Mouse (Mus musculus) lung, postnatal 14 days (tissue): ENCODE measurements at regions not wholly inside any gene's neighbourhood (a gene's known extent, or its start where the extent isn't known, plus 50 kb on each side); places are given as distances from the start of the nearest gene placed in this dataset.

Source experiments
- DNase-seq: peaks from one replicate; pipeline ENCODE4 v3.0.0; 2021

DNA sequence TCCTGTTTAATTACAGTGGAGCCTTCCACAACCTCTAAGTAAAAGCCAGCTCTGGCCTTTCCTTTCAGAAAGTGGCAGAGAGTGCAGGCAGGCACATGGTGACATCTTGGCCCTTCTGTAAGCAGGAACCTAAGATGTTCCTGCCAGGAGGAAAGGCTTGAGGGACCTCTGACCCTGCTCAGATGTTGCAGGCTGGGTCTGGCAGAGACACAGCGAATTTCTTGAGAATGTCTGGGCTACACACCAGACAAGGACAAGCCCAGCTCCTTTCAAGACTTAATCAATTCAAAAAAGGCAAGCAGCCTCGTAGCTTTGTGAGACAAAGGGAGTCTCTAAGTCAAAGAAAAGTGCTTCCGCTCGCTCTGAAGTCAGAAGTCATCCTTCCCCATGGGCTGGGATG lies 79.2 kb upstream of the 4930583I09Rik start:
- DNase-seq: peak; percentile 11

DNA sequence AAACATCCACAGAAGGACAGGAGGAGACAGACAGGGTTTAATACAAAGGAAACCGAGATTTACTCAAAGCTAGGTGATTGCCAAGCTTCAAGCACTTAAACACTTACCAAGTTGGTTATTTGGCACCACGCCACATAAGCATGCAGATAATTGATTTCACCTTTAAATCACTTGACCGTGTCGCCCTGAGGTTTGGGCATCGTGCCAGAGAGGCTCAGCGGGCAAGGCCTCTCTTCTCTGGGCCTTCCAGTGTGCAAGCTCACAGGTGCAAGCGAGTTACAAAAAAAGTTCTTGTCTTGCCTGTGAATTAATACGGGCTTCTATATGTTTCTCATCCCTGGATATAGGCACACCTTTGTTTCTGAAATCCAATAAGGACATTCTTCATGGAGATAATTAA lies 78.4 kb upstream of the 4930583I09Rik start:
- peak; percentile 38 for DNase-seq

DNA sequence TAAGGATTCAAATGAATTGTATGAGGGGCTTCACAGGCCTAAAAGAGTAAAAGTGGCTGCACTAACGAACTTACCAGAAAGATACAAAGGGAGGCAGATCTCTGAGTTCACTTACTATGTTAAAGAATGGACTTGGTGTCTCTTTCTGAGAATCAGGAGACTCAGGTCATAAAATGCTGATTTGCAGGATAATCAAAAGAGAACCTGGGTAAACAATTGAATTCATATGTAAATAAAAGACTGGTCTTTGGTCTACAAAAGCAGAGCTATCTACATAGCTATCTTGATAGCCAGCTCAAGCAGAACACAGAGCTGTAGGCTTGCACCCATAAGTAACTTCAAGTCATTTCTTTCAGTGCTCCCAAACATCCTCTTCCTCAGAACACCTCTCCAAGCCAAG lies 72.8 kb upstream of the 4930583I09Rik start:
- DNase-seq: no peak

DNA sequence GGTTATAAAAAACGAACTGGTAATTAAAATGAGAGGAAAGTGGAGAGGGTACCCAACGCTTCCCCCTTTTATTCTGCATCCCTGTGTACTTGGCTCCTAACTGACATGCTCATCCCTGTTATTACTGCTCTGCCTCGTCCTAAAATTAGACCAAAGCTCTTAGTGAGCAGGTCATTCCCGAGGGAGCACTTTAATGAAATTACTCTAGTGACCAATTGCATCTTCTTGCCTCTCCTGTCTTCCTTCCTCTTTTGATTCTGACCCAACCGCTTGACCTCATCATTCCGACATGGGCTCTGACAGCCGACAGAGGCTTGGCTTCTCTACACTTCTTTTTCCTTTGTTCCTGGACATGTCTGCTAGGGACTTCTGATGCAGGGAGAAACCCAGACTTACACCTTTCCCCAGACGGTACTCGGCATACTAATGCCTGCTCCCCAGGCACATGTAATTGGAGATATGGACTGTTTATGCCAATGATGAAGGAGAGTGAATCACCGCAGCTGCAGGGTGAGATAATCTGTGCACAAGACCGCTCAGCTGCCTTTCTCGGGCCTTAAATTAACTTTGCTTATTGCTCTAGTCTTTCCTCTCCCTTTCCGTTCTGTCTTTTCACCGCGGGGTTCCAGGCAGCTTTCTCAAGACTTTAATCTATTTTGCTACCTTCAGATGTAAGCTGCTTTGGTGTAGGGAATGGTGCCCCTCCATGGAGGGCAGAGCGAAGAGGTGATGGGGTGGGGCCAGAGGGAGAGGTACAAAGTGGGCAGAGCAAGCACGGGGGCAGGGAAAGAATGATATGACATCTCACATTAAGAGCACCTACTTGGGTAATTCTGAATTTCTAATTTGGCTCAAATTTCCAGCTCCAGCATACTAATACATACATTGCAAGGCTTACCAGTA lies 66.1 kb upstream of the 4930583I09Rik start:
- no peak for DNase-seq

DNA sequence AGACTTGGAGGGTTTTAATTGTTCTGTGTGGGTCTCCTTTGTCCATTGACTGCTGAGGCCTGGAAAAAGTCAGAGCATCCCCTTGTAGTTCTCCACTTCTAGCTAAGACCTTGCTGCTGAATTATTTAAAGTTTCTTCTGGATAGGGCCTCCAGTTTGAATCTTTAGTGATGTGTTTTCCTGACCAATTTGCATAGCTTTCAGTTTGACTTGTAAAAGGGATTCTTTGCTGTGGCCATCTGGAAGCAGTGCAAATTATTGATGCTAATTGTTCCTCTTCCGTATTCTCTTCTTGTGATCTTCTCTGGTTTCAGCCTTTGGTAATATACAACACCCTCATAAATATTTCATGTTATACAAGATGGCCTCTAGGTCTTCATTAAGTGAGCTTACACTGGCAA lies 61.6 kb upstream of the 4930583I09Rik start:
- DNase-seq: no peak

DNA sequence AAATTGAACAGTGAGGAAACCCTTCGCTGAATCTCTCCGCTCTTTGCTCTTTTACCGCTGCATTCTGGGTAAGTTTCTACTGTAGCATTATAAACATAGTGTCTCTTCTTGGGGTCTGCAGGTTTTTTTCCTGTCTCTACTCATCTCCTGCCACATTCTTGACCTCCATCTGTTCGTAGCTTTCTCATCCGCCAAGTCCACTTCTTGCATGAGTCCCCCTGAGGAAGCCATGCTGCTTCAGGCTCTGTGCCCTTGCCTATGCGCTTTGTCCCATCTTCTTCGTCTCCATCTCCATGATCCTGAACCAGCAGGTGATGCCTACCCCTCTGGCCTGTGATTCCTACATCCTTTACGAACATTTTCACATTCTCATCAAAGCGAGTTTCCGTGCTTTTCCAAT lies 60.0 kb upstream of the 4930583I09Rik start:
- no peak for DNase-seq

DNA sequence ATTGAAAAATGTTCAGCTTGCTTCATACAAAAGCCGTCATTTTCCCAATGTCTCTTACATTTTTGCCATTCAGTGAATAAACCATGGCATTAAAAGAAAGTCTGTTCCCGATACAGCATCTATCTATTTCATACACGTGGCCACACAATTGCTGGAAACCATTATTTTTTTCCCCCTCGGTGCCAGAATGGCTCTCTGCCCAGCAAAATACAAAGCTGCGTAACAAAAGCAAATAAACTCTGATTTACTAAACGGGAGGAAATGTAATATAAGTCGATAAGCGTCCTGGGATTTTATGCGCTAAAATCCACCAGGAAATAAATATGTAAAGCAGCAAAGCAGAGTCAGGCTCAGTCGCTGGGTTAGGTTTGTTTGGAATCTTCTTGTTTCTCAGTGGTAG lies 59.6 kb upstream of the 4930583I09Rik start:
- no peak for DNase-seq

DNA sequence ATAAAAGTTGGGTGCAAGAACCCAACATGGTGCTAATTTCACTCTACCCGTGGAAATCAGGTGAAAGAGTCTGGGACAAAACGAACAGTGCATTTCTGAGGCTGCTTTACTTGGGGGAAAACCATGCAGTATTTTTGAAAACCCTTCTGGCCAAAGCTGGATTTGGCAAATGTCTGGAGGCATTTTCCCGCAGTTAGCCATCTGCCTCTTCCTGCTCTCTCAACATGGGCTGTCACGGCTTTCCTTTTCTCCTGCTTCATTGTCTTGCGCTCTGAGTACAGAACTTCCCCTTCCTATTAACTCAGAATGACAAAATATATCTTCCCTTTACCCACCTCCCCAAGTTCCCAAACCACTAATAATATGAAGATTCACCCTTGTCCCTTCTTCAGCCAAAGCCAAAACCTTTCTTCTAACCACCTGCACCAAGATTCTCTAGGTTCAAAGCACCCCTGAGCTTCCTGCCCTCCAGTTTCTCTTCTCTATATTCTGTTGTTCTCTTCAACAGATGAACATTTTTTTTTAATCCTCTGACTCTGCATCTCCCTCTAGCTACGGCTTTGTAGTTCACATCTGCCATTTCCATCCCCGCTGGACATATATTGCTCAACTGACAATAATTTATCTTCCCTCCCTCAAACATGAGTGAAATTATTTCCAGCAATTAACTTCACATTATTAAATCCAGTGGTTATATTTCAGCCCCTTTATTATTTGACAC lies 57.5 kb upstream of the 4930583I09Rik start:
- DNase-seq: no peak
